ENCODE assay signal across 7 mouse cellular contexts in genomic region chr3:86141366-86141765, GRCm38 (mm10). TPM values are rescaled to one million over a fixed set of nuclear protein-coding genes. Genes with fewer than 3 reads are reported as not detected.
DNase-seq lines count a peak whose midpoint lies in the region; ATAC-seq and TF ChIP-seq lines count a peak whose summit lies in the region.

No protein-coding gene starts in this region.

- WGBS in embryonic facial prominence, embryonic 11.5 days: 13% methylated on average over 7 of the region's 7 CpGs
- 19% methylated on average over 7 of the region's 7 CpGs for WGBS in hindbrain, embryonic 15.5 days

- no peaks in the 10 kb centered on the region for H3K9me3 ChIP-seq in embryonic facial prominence, embryonic 11.5 days (replicated peaks; ENCODE audit: control insufficient read depth, low read length)
- no peaks in the 10 kb centered on the region for H3K9me3 ChIP-seq in hindbrain, embryonic 15.5 days

- intact Hi-C loops in left cerebral cortex, adult 2 months (cut with DNase I): loop anchor here (5.0 kb wide), 1 partner anchor 569 kb away; the partner anchor contains the start of gene Gatb
- intact Hi-C loops in left cerebral cortex, postnatal 25 days (cut with DNase I): loop anchor here (5.0 kb wide), 1 partner anchor 569 kb away; the partner anchor contains the start of gene Gatb

- DNase-seq in left cerebral cortex, adult 2 months (ENCODE audit: extremely low spot score in 1 of 2, low spot score in 2 of 2): no peak
- no peak for DNase-seq in left cerebral cortex, postnatal 25 days (ENCODE audit: low spot score in 2 of 2)
- no peak for DNase-seq in embryonic facial prominence, embryonic 11.5 days (ENCODE audit: low spot score)
- DNase-seq in lung, postnatal 10 days: peak; percentile 21
- no peak for DNase-seq in layer of hippocampus, adult 9-11 months
- DNase-seq in left cerebral cortex, adult 18-20 months (ENCODE audit: low spot score in 2 of 2): no peak

- H3K9ac ChIP-seq in embryonic facial prominence, embryonic 11.5 days (replicated peaks; ENCODE audit: low read length): peak overlapping the region; percentile 99
- peak overlapping the region; percentile 95 for H3K9ac ChIP-seq in hindbrain, embryonic 15.5 days

- no peaks in the 10 kb centered on the region for H3K27me3 ChIP-seq in embryonic facial prominence, embryonic 11.5 days (ENCODE audit: control insufficient read depth, insufficient read depth, low read length)
- H3K27me3 ChIP-seq in hindbrain, embryonic 15.5 days: no peaks in the 10 kb centered on the region

- no peak overlapping the region for H3K27ac ChIP-seq in left cerebral cortex, adult 2 months
- H3K27ac ChIP-seq in embryonic facial prominence, embryonic 11.5 days (replicated peaks; ENCODE audit: low read depth, low read length): no peak overlapping the region
- no peak overlapping the region for H3K27ac ChIP-seq in hindbrain, embryonic 15.5 days (replicated peaks)

- no peak for ATAC-seq in embryonic facial prominence, embryonic 11.5 days (replicated peaks; ENCODE audit: insufficient number of reproducible peaks, low FRiP score, low TSS enrichment, low read depth)
- no peak for ATAC-seq in hindbrain, embryonic 15.5 days (ENCODE audit: low FRiP score, low read depth)

- H3K4me1 ChIP-seq in embryonic facial prominence, embryonic 11.5 days (ENCODE audit: control insufficient read depth, insufficient read depth, low read length): no peaks in the 10 kb centered on the region
- H3K4me1 ChIP-seq in hindbrain, embryonic 15.5 days (replicated peaks): peaks cover 16% of the 10 kb centered on the region

- peak overlapping the region; percentile 75 for H3K4me2 ChIP-seq in embryonic facial prominence, embryonic 11.5 days (ENCODE audit: low read depth, low read length)
- H3K4me2 ChIP-seq in hindbrain, embryonic 15.5 days: peak overlapping the region; percentile 82

- H3K4me3 ChIP-seq in left cerebral cortex, adult 2 months: peak overlapping the region; percentile 85
- H3K4me3 ChIP-seq in embryonic facial prominence, embryonic 11.5 days (ENCODE audit: low read depth, low read length): peak overlapping the region; percentile 94
- peak overlapping the region; percentile 99 for H3K4me3 ChIP-seq in hindbrain, embryonic 15.5 days

- TF ChIP-seq CTCF in left cerebral cortex, adult 2 months (IDR thresholded peaks at IDR 0.05): no peak

- H3K36me3 ChIP-seq in embryonic facial prominence, embryonic 11.5 days (replicated peaks; ENCODE audit: control insufficient read depth, insufficient read depth, low read depth, low read length): peaks cover 5% of the 10 kb centered on the region; the same call in 1 of the 2 replicates
- peaks cover 32% of the 10 kb centered on the region for H3K36me3 ChIP-seq in hindbrain, embryonic 15.5 days

RNA-seq across cellular contexts. Expression of gene Rps3a1, which starts 1.1 kb away (rescaled TPM):
- total RNA-seq in left cerebral cortex, adult 2 months (2021): 100 to 1,000 TPM; 375 TPM
- 100 to 1,000 TPM; 337 to 339 TPM for total RNA-seq in left cerebral cortex, postnatal 25 days (2021)
- 1,393 and 1,448 TPM in 2 replicates for polyA plus RNA-seq in embryonic facial prominence, embryonic 11.5 days (2014; fragmentation: Nextera tagmentation; extraction: Ambion mirVana)
- polyA plus RNA-seq in hindbrain, embryonic 15.5 days (2015; fragmentation: Nextera tagmentation; extraction: Ambion mirVana): 515 and 586 TPM in 2 replicates
- 100 to 1,000 TPM; 416 to 437 TPM for total RNA-seq in left cerebral cortex, adult 18-20 months (2021)
